Mouse (Mus musculus) hindbrain, embryonic 15.5 days (tissue): ENCODE data around the gene Spa17. TPM values are rescaled to one million over a fixed set of nuclear protein-coding genes. Genes with fewer than 3 reads are reported as not detected.

Source experiments
- ATAC-seq: fragments of 200-750 bp; cut with Nextera tagmentation; 2 replicates; pipeline ENCODE4 v1.8.0; 2017; ENCODE audit warnings: low read depth, moderate number of reproducible peaks, moderate TSS enrichment; ENCODE audit not compliant: low FRiP score
- H3K27ac ChIP-seq: fragments of 300-500 bp; sonication (generic); replicated peaks from 2 replicates; pipeline ENCODE4 v1.5.1; 2015; ENCODE audit warnings: mild to moderate bottlenecking, inconsistent platforms
- H3K27me3 ChIP-seq: fragments of 300-500 bp; sonication (generic); 2 replicates; pipeline ENCODE4 v1.6.1; 2015; ENCODE audit warnings: control low read depth, inconsistent platforms
- H3K36me3 ChIP-seq: fragments of 300-500 bp; sonication (generic); 2 replicates; pipeline ENCODE4 v1.6.1; 2015; ENCODE audit warnings: control low read depth, inconsistent platforms
- H3K4me1 ChIP-seq: fragments of 300-500 bp; sonication (generic); replicated peaks from 2 replicates; pipeline ENCODE4 v1.6.1; 2015; ENCODE audit warnings: control low read depth, inconsistent platforms
- H3K4me2 ChIP-seq: fragments of 300-500 bp; sonication (generic); 2 replicates; pipeline ENCODE4 v1.6.1; 2015; ENCODE audit warnings: moderate library complexity, mild to moderate bottlenecking, inconsistent platforms
- H3K4me3 ChIP-seq: fragments of 300-500 bp; sonication (generic); 2 replicates; pipeline ENCODE4 v1.5.1; 2015; ENCODE audit warnings: mild to moderate bottlenecking, inconsistent platforms
- H3K9ac ChIP-seq: fragments of 300-500 bp; sonication (generic); 2 replicates; pipeline ENCODE4 v1.6.1; 2015; ENCODE audit warnings: inconsistent platforms
- H3K9me3 ChIP-seq: fragments of 300-500 bp; sonication (generic); 2 replicates; pipeline ENCODE4 v1.6.1; 2016; ENCODE audit warnings: control low read depth, inconsistent platforms
- WGBS: fragments of 180-500 bp; shearing (Covaris S2); methylation state at CpG from one replicate; pipeline ENCODE4 v1.1.7; 2015; 5-methylcytosine and 5-hydroxymethylcytosine counted together
- polyA plus RNA-seq: library from polyadenylated mRNA; unstranded; fragments of >200 nt; fragmentation: Nextera tagmentation; extraction: Ambion mirVana; gene quantifications from 2 replicates; pipeline ENCODE4 v1.2.1, GENCODE M21; 2015

The Spa17 gene
- polyA plus RNA-seq, 1 experiment from 2014 or later = 11.2 TPM

DNA sequence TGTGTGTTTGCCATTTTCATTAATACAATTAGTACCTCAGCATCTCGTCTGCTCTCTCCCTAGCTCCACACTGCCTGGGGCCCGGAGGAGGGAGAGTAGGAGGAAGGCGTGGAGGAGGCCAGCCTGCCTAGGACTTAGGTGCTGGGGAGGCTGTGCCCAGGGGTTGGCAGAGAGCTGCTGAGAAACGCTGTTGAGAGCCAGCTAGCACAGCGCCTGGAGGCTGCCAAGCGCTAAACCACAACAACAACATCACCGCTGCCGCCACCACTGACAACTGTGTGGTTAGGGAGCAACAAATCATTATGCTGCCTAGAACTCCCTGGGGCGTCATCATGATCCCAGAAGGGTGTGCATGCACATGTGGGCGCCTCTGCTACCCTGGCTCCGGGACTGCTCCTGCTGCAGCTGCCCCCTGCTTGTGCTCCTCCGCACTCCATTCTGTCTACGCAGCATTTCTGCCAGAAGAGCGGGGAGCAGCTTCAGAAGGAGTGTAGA lies 37.0 kb downstream of the Spa17 start:
- ATAC-seq = peak; percentile 87
- peak overlapping the region; percentile 66 for H3K27ac ChIP-seq
- WGBS = 29% methylated on average over 14 of the region's 14 CpGs
- H3K27me3 ChIP-seq = no peaks in the 10 kb centered on the region
- H3K4me1 ChIP-seq = peaks cover 13% of the 10 kb centered on the region
- no peaks in the 10 kb centered on the region for H3K9me3 ChIP-seq
- peak overlapping the region; percentile 49 for H3K4me2 ChIP-seq
- H3K9ac ChIP-seq = peak overlapping the region; percentile 31; the same call in 1 of the 2 replicates
- no peaks in the 10 kb centered on the region for H3K36me3 ChIP-seq
- peak overlapping the region; percentile 18 for H3K4me3 ChIP-seq

DNA sequence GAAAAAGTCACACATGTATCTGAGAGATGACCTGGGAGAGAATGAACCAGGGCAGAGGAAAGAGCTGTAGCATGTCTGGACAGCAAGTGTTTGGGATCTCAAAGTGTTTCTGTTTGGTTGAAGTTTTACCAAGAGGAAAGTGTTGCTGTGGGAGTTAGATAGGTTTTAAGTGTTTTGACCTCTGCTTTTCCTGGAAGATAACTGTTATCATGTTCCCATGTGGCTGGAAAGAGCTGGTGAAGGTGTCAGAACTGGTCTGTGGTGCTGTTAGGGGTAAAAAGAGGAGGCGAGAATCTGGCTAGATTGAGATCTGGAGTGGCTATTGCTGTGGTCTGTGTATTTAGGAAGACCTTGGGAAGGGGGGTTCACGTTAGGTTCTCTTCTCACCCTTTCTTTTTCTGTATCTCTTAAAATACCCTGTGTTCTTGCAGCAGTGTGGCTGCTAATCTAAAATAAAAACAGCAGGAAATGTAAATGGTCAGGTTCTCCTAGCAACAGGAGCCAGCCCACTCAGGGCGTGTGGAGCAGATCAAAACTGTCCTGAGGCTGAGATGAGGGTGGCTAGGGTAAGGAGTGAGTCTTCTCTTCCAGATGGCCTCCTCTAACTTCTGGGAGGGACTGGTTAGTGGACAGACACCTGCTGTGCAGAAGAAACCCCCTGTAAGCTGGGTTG lies 41.2 kb downstream of the Spa17 start:
- H3K27ac ChIP-seq = no peak overlapping the region
- no peaks in the 10 kb centered on the region for H3K36me3 ChIP-seq
- no peak for ATAC-seq
- peaks cover 20% of the 10 kb centered on the region for H3K4me1 ChIP-seq
- no peak overlapping the region for H3K9ac ChIP-seq
- H3K4me2 ChIP-seq = no peak overlapping the region
- H3K4me3 ChIP-seq = no peak overlapping the region
- 63% methylated on average over 3 of the region's 3 CpGs for WGBS
- H3K9me3 ChIP-seq = no peaks in the 10 kb centered on the region
- no peaks in the 10 kb centered on the region for H3K27me3 ChIP-seq

DNA sequence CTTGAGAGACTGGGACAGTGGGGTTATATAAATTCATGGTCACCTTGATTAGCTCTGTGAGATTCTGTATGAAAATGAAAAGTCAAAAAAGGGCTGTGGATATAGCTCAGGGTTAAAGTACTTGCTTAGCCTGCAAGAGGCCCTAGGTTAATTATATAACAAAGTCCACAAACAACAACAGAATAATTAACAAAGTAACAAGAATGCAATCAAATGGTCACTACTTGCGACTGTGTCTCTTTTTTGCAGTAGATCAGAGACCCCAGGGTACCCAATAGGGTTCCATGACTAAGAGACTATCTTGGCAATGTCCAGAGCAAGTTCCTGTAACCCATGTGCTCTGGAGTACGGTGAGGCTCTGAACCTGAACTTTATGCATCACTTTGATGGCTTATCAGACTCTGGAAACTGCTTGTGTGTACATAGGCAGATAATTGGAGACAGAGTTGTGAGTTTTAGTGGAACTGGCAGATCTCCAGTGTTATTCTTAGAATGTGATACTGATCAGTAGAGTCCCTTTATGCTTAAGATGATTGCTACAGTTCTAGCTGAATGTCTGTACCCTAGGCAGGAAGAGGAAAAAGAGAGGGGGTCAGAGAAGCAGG lies 44.2 kb downstream of the Spa17 start:
- Histone ChIP-seq H3K27me3 (no peaks in the 10 kb centered on the region), H3K36me3 (no peaks in the 10 kb centered on the region), H3K9ac (no peak overlapping the region)

DNA sequence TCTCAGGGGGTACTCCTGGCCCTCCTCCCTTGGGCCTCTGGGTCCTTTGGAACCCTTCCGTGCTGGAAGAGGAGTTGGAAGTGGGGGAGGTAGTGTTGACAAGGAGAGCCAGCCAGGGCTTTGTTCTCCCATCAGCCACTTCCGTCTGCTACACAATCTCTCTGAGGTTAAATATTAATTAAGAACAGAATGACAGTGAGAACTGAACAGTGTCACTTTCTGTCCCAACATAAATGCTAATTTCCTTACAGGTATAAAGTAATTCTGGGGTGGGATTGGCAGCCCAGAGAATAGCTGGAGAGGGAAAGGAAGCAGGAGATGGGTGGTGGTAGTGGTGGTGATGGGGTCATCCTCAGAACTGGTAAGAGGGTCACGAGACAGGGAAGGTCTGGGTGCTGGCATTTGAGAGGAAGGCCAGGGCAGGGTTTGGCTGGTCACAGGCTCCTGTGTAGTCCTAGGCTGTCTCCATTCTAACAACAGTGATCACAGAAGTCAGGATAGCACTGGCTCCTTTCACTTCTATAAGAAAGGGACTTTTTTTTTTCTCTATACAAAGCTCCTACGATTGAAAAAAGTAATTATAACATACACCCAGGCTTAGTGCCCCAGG lies 44.8 kb downstream of the Spa17 start:
- H3K27me3 ChIP-seq = no peaks in the 10 kb centered on the region
- no peak overlapping the region for H3K4me3 ChIP-seq
- ATAC-seq = 0 out of 2 replicates have a peak, but pooled peaks have one; percentile 45
- no peak overlapping the region for H3K4me2 ChIP-seq
- H3K36me3 ChIP-seq = no peaks in the 10 kb centered on the region
- H3K9ac ChIP-seq = no peak overlapping the region
- H3K9me3 ChIP-seq = no peaks in the 10 kb centered on the region
- 34% methylated on average over 4 of the region's 4 CpGs for WGBS
- H3K27ac ChIP-seq = no peak overlapping the region
- peaks cover 7% of the 10 kb centered on the region for H3K4me1 ChIP-seq

More for the DNA sequence above, 44.2 kb downstream of the Spa17 start:
- Histone ChIP-seq H3K4me1 (peaks cover 7% of the 10 kb centered on the region), H3K27ac (no peak overlapping the region), H3K4me2 (no peak overlapping the region), H3K9me3 (no peaks in the 10 kb centered on the region), H3K4me3 (no peak overlapping the region)
- WGBS = 85% methylated on average over 2 of the region's 2 CpGs
- no peak for ATAC-seq

DNA sequence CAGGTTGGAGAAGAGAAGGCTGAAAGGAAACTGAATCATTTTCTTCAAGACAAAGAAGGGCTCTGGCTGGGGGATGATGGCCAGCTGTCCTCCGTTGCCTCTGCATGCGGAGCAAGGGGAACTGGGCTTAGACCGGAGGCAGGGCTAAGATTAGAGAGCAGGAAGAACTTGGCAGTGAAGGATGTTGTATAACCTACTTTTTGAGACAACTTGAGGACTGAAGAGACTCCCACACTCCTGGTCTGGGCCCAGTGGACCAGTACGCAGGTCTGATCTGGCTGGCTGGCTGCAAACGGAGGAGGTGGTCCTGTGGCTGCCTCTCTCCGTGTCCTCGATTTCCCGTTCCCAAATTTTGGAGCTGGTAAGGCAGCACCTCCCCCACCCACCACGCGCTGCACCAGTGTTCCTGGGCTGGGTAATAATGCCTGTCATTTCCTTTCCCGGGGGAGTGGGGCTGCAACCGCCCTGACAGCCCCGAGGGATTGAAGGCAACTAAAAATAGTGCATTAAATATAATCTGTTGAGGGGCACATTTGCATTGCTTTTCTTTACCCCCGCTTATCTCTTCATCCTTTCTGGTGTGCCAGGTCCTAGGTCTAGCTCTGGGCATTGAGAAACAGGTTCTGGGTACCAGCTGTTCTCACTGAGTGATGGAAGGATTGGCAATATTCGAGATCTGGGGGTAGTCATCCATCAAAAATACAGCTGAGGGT lies 45.5 kb downstream of the Spa17 start:
- Histone ChIP-seq H3K27ac (no peak overlapping the region), H3K4me2 (peak overlapping the region; percentile 5; the same call in 1 of the 2 replicates), H3K4me3 (no peak overlapping the region), H3K27me3 (no peaks in the 10 kb centered on the region), H3K36me3 (no peaks in the 10 kb centered on the region), H3K4me1 (peaks cover 7% of the 10 kb centered on the region), H3K9ac (no peak overlapping the region), H3K9me3 (no peaks in the 10 kb centered on the region)
- WGBS = 38% methylated on average over 15 of the region's 15 CpGs
- 0 out of 2 replicates have a peak, but pooled peaks have one; percentile 53 for ATAC-seq

DNA sequence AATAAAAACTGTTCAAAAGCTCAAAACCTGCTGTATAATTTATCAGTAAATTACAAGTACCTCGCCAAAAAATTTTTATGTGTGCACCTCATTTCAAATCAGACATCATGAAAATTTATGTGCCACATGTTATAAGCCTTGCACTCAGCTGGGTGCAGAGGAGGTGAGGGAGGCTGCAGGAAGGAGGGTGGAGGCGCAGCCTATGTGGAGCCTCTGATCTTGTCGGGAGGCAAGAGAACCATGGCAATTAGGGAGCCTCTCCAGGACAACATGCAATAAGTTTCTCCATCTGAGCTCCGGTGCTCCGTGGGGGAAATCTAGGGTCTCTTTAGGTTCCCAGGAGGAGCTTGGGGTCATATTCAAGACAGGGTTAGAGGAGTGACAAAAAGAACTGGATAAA lies 46.1 kb downstream of the Spa17 start:
- Histone ChIP-seq H3K36me3 (no peaks in the 10 kb centered on the region), H3K9me3 (no peaks in the 10 kb centered on the region), H3K4me1 (peaks cover 7% of the 10 kb centered on the region), H3K27ac (no peak overlapping the region), H3K27me3 (no peaks in the 10 kb centered on the region), H3K4me2 (no peak overlapping the region), H3K4me3 (no peak overlapping the region), H3K9ac (no peak overlapping the region)
- 54% methylated on average over 5 of the region's 5 CpGs for WGBS
- no peak for ATAC-seq

DNA sequence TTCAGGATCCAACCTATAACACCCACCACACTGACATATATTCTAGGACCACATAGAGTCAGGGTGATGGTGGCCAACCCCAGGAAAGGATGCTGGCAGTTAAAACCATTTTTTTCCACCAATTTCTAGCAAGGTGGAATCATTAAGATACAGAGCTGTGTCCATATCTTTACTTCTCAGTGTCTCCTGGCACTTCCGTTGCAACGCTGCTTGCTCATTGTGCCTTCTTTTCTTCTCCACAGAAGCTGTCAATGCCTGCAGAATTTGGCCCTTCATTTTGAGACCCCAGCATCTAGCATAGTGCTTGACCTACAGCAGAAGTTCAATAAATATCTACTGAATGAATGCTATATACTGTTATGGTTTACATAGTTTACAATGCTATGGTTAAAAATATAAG lies 46.5 kb downstream of the Spa17 start:
- Histone ChIP-seq H3K4me2 (no peak overlapping the region), H3K9ac (no peak overlapping the region), H3K27ac (no peak overlapping the region), H3K4me1 (peaks cover 7% of the 10 kb centered on the region), H3K36me3 (no peaks in the 10 kb centered on the region), H3K4me3 (no peak overlapping the region), H3K27me3 (no peaks in the 10 kb centered on the region), H3K9me3 (no peaks in the 10 kb centered on the region)
- 87% methylated on average over 2 of the region's 2 CpGs for WGBS
- no peak for ATAC-seq

DNA sequence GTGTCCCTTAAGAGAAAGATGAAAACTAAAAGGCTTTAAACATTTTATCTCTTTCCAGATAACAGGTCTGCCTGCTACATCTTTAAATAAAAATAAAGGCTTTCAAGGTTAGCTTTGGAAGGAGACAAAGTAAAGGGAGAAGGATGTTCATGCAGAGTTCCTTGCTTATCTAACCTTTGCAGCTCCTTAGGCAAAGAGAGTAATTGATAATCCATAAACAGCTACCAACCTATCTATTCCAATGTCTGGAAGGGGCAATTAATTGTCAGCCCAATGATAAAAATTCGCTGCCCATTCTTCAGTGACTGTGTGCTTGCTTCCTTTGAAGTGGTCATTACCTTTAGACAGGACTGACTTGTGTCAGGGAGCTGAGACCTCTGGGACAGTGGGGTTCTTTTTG lies 49.7 kb downstream of the Spa17 start:
- H3K4me3 ChIP-seq = no peak overlapping the region
- no peak overlapping the region for H3K4me2 ChIP-seq
- H3K9ac ChIP-seq = no peak overlapping the region
- no peak overlapping the region for H3K27ac ChIP-seq
- no peaks in the 10 kb centered on the region for H3K36me3 ChIP-seq
- H3K27me3 ChIP-seq = no peaks in the 10 kb centered on the region
- 70% methylated on average over 1 of the region's 1 CpGs for WGBS
- H3K9me3 ChIP-seq = no peaks in the 10 kb centered on the region
- ATAC-seq = no peak
- H3K4me1 ChIP-seq = peaks cover 7% of the 10 kb centered on the region

DNA sequence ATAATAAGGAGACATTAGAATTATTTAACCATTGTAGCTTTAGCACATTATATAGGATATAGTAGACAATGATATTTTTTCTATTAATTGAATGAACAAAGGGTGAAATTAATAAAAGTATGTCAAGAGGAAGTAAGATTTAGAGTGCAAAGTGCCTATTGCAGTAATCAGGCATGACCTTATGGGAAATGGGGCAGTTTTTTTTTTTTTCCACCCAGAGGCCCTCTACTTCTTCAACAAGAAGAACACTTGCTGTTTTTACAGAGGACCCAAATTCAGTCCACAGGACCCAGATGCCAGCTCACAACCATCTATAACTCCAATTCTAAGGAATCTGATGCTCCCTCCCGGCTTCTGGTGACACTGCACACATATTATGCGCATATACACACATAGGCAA lies 52.9 kb downstream of the Spa17 start:
- H3K9me3 ChIP-seq = no peaks in the 10 kb centered on the region
- no peak overlapping the region for H3K9ac ChIP-seq
- ATAC-seq = no peak
- H3K27ac ChIP-seq = no peak overlapping the region
- no peak overlapping the region for H3K4me2 ChIP-seq
- H3K27me3 ChIP-seq = peaks cover 2% of the 10 kb centered on the region; the same call in 1 of the 2 replicates
- no peak overlapping the region for H3K4me3 ChIP-seq
- H3K36me3 ChIP-seq = no peaks in the 10 kb centered on the region
- H3K4me1 ChIP-seq = no peaks in the 10 kb centered on the region
- 87% methylated on average over 2 of the region's 2 CpGs for WGBS

DNA sequence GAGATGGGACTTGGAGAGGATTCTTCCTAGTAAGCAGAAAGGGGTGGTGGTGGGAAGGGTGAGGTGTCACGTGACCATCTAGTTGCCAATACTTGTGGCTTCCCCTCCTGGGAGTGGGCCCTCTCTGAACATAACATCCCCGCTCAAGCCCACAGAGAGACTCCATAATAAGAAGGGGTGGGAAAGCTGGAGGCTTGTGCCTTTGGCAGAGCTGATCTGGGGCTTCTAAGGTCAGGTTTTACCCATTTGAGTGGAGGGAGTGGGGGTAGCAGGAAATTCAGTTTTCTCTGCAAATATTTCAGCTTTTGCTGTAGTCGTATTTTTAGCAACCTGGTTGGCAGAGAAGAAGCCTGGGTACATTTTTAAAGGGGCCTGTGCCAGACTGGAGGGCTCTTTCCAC lies 57.2 kb downstream of the Spa17 start:
- ATAC-seq = no peak
- Histone ChIP-seq H3K4me1 (peaks cover 15% of the 10 kb centered on the region), H3K36me3 (no peaks in the 10 kb centered on the region), H3K27me3 (peaks cover 36% of the 10 kb centered on the region), H3K9ac (no peak overlapping the region), H3K9me3 (no peaks in the 10 kb centered on the region), H3K27ac (no peak overlapping the region), H3K4me3 (no peak overlapping the region), H3K4me2 (no peak overlapping the region)
- WGBS = 74% methylated on average over 3 of the region's 3 CpGs

DNA sequence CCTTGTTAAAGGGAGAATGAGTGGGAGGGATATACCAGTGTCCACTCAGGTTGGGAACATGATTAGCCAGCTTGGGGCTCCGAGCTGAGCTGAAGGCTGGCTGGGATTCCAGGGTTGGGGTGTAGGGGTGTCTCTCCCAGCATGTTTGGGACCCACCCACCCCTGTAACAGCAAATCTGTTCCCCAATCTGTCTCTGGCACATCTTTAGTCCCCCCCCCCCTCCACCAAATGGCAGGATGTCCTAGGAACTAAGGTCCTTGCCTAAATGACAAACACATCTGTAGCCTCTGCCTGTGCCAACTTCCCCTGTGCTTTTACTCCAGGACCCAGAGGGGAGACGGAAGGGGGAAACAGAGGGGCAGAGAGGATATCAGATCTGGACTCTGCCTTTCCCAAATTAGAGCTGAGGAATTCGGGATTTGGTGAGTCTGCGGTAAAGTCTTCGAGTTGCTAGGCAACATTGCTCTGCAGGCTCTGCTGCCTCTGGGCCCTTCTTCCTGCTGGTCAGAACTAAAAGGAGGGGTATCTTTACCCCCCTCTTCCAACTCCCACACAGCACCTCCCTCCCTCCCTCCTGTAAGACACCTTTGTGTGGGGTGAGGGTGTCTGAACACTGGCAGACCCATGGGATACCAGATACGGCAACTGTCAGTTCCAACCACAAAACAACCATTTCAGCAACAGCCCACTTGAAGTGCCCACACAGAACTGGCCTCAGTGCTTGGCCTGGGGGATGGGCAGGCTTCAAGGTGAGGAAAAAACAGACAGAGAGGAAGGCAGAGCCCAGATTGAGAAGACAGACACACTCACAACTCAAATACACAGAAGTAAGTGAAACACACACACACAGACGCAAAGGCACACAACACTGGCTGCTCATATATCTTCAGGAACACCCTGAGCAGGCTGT lies 58.4 kb downstream of the Spa17 start, which contains the start of gene Siae:
Siae (plus strand) TSS at position 861 of the 911 bp plus-strand sequence.
- no peaks in the 10 kb centered on the region for H3K9me3 ChIP-seq
- no peak within 1 kb of the TSS for H3K4me2 ChIP-seq
- no peaks in the 10 kb centered on the region for H3K36me3 ChIP-seq
- no peak within 1 kb of the TSS for H3K4me3 ChIP-seq
- WGBS = 27% methylated on average over 7 of the region's 7 CpGs
- no peak for ATAC-seq
- H3K9ac ChIP-seq = no peak within 1 kb of the TSS
- H3K27ac ChIP-seq = no peak within 1 kb of the TSS
- peaks cover 15% of the 10 kb centered on the region for H3K4me1 ChIP-seq
- H3K27me3 ChIP-seq = peaks cover 49% of the 10 kb centered on the region
